Mouse (Mus musculus): ENCODE results near the gene Pafah1b2. TPM values are rescaled to one million over a fixed set of nuclear protein-coding genes. Genes with fewer than 3 reads are reported as not detected.

The Pafah1b2 gene
- polyA plus RNA-seq, 1 experiment from 2014 or later, result 182 TPM

DNA sequence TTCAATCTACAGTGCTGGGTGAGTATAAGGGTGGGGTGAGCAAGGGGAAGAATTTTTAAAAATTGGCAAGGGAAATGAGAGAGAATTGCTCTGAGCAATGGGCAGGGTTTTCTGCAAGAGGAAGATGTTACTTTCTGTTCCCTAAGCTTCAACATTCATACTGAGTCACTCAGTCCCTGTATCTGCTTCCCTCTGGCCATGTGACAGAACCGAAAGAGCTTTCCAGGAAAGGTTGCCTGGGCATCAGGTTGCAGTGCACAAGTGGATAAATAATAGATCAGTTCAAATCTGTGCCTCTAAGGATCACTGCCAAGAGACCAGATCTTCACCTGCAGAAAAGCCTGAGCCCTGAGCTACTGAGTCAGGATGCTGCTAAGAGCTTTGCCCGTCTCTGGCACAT, 50.6 kb downstream of the Pafah1b2 start:
- Histone ChIP-seq H3K9me3 (no peaks in the 10 kb centered on the region), H3K27me3 (no peaks in the 10 kb centered on the region), H3K4me3 (no peak overlapping the region), H3K4me1 (peaks cover 5% of the 10 kb centered on the region; the same call in 1 of the 2 replicates), H3K9ac (no peak overlapping the region), H3K36me3 (peaks cover 52% of the 10 kb centered on the region), H3K27ac (peak overlapping the region; percentile 35; the same call in 1 of the 2 replicates), H3K4me2 (no peak overlapping the region)
- 79% methylated on average over 2 of the region's 2 CpGs for WGBS
- no peak for ATAC-seq (ENCODE audit: insufficient number of reproducible peaks, low FRiP score, low TSS enrichment, low read depth)

DNA sequence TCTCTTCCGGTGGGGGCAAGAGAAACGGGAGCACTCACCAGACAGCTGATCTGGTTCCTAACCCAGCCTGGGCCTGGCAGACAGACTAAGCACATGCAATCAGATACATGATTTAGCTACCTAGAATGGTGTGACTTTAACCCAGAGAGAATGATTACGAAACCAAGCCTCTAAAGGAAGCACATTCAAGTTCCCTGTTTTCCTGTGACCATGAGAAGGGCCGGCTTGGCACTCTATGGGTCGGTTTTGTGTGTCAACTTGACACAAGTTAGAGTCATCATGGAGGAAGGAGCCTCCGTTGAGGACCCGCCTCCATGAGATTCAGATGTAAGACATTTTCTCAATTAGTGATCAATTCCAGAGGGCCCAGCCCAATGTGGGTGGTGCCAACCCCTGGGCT, 52.8 kb downstream of the Pafah1b2 start:
- peaks cover 16% of the 10 kb centered on the region for H3K4me1 ChIP-seq
- H3K9ac ChIP-seq, result no peak overlapping the region
- H3K36me3 ChIP-seq, result peaks cover 37% of the 10 kb centered on the region
- H3K4me2 ChIP-seq, result no peak overlapping the region
- no peak for ATAC-seq (ENCODE audit: insufficient number of reproducible peaks, low FRiP score, low TSS enrichment, low read depth)
- H3K9me3 ChIP-seq, result no peaks in the 10 kb centered on the region
- 82% methylated on average over 7 of the region's 7 CpGs for WGBS
- H3K4me3 ChIP-seq, result no peak overlapping the region
- 0 out of 2 replicates have a peak overlapping the region, but pooled peaks have one; percentile 0 for H3K27ac ChIP-seq
- no peaks in the 10 kb centered on the region for H3K27me3 ChIP-seq

DNA sequence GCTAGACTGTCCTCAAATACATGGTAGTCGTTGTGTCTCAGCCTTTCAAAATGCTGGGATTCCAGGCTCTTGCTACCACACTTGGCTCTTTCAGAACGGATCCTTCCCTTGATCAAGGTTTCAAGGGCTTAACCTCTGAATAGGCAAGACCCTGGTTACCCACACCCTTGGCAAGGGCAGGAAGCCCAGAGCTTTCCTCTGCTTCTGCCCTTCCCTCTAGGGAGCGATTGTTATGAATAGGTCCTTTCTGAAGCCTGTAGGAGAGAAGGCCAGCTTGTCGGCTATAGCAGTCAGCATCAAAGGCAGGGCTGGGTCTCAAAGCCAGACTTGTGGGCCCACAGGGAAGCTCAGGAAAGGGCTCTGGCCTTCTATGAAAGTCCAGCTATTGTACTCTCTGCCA, 53.6 kb downstream of the Pafah1b2 start:
- Histone ChIP-seq H3K36me3 (peaks cover 30% of the 10 kb centered on the region), H3K27ac (peak overlapping the region; percentile 68), H3K4me1 (peaks cover 22% of the 10 kb centered on the region), H3K27me3 (no peaks in the 10 kb centered on the region), H3K9ac (no peak overlapping the region), H3K4me3 (no peak overlapping the region), H3K4me2 (no peak overlapping the region), H3K9me3 (no peaks in the 10 kb centered on the region)
- ATAC-seq (ENCODE audit: insufficient number of reproducible peaks, low FRiP score, low TSS enrichment, low read depth), result no peak
- WGBS, result 52% methylated on average over 4 of the region's 4 CpGs

- Histone ChIP-seq H3K27me3 (no peaks in the 10 kb centered on the region), H3K4me1 (peaks cover 29% of the 10 kb centered on the region), H3K9me3 (no peaks in the 10 kb centered on the region), H3K27ac (peak overlapping the region; percentile 68), H3K9ac (no peak overlapping the region), H3K4me3 (no peak overlapping the region), H3K4me2 (no peak overlapping the region), H3K36me3 (peaks cover 22% of the 10 kb centered on the region)
- no peak for ATAC-seq (ENCODE audit: insufficient number of reproducible peaks, low FRiP score, low TSS enrichment, low read depth)
- WGBS, result 60% methylated on average over 7 of the region's 7 CpGs
These were observed 54.3 kb downstream of the Pafah1b2 start for GRCm38 (mm10) chr9:45958023-45958670.

GRCm38 (mm10) chr9:45955107-45955963, 57.2 kb downstream of the Pafah1b2 start, which contains the start of gene Sidt2:
Gene Sidt2, minus strand, starts transcription at chr9:45955258.
- Histone ChIP-seq H3K4me2 (peak within 1 kb of the TSS; percentile 77), H3K9me3 (no peaks in the 10 kb centered on the region), H3K4me3 (peak within 1 kb of the TSS; percentile 87), H3K36me3 (peaks cover 18% of the 10 kb centered on the region), H3K9ac (peak within 1 kb of the TSS; percentile 94), H3K4me1 (peaks cover 34% of the 10 kb centered on the region), H3K27ac (peak within 1 kb of the TSS; percentile 92), H3K27me3 (no peaks in the 10 kb centered on the region)
- peak; percentile 91 for ATAC-seq (ENCODE audit: insufficient number of reproducible peaks, low FRiP score, low TSS enrichment, low read depth)
- WGBS, result under 1% methylated on average over 48 of the region's 48 CpGs

- Histone ChIP-seq H3K4me2 (peak overlapping the region; percentile 77), H3K27ac (peak overlapping the region; percentile 92), H3K4me3 (peak overlapping the region; percentile 87), H3K9ac (peak overlapping the region; percentile 94), H3K9me3 (no peaks in the 10 kb centered on the region), H3K27me3 (no peaks in the 10 kb centered on the region), H3K36me3 (peaks cover 26% of the 10 kb centered on the region), H3K4me1 (peaks cover 34% of the 10 kb centered on the region)
- peak; percentile 20; the same call in 1 of the 2 replicates for ATAC-seq (ENCODE audit: insufficient number of reproducible peaks, low FRiP score, low TSS enrichment, low read depth)
- under 1% methylated on average over 63 of the region's 63 CpGs for WGBS
These were observed 58.0 kb downstream of the Pafah1b2 start for GRCm38 (mm10) chr9:45954294-45955106.

DNA sequence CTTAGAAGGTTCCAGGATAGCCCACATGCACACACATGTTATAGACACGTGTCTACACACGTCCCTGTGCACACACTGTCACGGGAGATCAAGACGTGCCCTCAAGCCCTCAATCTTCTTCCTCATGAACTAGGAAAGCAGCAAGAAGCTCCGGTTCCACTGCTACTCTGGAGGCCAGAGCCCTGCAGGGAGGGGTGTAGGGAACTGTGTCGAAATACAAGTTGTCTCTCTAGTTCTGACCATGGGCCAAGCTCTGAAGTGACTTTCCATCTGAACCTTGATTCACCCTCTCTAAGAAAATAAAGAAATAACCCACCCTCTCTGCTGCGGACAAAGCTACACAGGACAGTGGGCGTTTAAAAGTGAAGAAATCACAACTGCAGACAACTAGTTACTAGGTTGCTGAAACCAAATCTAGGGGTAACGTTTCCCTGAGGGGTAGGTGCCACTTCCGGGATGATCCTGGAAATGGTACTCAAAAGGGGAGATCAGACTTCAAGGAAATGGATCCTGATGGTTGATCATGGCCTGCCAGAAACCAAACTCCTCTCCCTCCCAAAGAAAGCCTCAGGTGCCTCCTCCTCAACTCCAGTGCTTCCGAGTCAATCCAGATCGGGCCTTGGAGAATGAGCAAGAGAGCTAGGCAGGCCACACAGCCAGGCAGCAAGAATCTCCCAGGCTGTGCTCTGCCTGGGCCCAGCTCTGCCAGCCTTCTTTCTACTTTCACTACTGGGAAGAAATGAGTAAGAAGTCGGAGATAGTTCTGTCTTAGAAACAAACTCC, 58.8 kb downstream of the Pafah1b2 start:
- H3K9ac ChIP-seq, result peak overlapping the region; percentile 94
- no peaks in the 10 kb centered on the region for H3K27me3 ChIP-seq
- 48% methylated on average over 13 of the region's 13 CpGs for WGBS
- no peak for ATAC-seq (ENCODE audit: insufficient number of reproducible peaks, low FRiP score, low TSS enrichment, low read depth)
- H3K9me3 ChIP-seq, result no peaks in the 10 kb centered on the region
- H3K36me3 ChIP-seq, result peaks cover 33% of the 10 kb centered on the region
- peak overlapping the region; percentile 77 for H3K4me2 ChIP-seq
- peaks cover 32% of the 10 kb centered on the region for H3K4me1 ChIP-seq
- peak overlapping the region; percentile 92 for H3K27ac ChIP-seq
- peak overlapping the region; percentile 87 for H3K4me3 ChIP-seq

DNA sequence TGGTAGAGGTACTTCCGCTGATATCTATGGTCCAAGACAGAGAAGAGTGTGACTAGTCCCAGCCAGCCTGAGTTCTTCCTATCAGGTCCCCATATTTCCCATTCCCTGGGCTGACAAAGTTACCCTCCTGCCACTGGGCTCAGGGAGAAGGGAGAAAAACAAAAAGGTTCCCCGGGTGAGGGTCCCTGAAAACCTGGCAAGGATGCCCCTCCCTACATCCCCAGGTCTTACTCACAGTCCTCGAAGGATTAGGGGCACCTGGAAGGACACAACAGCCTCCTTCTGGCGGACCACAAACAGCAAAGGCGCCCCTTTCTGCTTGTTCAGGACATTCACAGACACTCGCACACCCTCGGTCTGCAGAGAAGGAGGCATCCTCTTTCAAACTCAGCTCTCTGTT, 59.6 kb downstream of the Pafah1b2 start:
- Histone ChIP-seq H3K36me3 (peaks cover 41% of the 10 kb centered on the region), H3K4me1 (peaks cover 29% of the 10 kb centered on the region), H3K4me2 (peak overlapping the region; percentile 77; the same call in 1 of the 2 replicates), H3K9me3 (no peaks in the 10 kb centered on the region), H3K4me3 (peak overlapping the region; percentile 87; the same call in 1 of the 2 replicates), H3K27me3 (no peaks in the 10 kb centered on the region), H3K9ac (0 out of 2 replicates have a peak overlapping the region, but pooled peaks have one; percentile 14), H3K27ac (no peak overlapping the region)
- ATAC-seq (ENCODE audit: insufficient number of reproducible peaks, low FRiP score, low TSS enrichment, low read depth), result no peak
- WGBS, result 82% methylated on average over 7 of the region's 7 CpGs

DNA sequence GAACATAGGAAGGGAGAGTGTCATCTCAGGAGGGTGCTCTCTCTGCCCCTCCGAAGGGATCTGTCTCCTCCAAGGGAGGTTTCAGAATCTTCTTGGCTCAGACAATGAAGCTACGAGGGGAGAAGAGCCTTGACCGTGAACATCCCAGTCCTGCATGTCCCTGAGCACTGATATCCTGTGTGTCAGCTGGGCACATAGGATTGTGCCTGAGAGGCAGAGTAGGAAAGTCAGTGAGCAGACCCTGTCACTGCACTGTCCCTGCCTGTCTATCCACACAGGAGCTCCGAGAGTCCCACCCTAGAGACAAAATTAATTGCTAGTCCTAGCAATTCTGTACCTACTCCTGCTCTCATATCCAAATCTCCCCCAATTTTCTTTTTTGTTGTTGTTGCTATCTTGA, 60.4 kb downstream of the Pafah1b2 start:
- no peaks in the 10 kb centered on the region for H3K27me3 ChIP-seq
- H3K4me2 ChIP-seq, result no peak overlapping the region
- H3K36me3 ChIP-seq, result peaks cover 48% of the 10 kb centered on the region
- H3K4me1 ChIP-seq, result peaks cover 29% of the 10 kb centered on the region
- 89% methylated on average over 4 of the region's 4 CpGs for WGBS
- no peak overlapping the region for H3K4me3 ChIP-seq
- ATAC-seq (ENCODE audit: insufficient number of reproducible peaks, low FRiP score, low TSS enrichment, low read depth), result no peak
- no peaks in the 10 kb centered on the region for H3K9me3 ChIP-seq
- H3K27ac ChIP-seq, result no peak overlapping the region
- H3K9ac ChIP-seq, result no peak overlapping the region

GRCm38 (mm10) chr9:45946872-45947183, 65.7 kb downstream of the Pafah1b2 start:
- Histone ChIP-seq H3K36me3 (peaks cover 94% of the 10 kb centered on the region), H3K27me3 (no peaks in the 10 kb centered on the region), H3K27ac (no peak overlapping the region), H3K4me3 (no peak overlapping the region), H3K9ac (no peak overlapping the region), H3K4me2 (no peak overlapping the region), H3K9me3 (no peaks in the 10 kb centered on the region), H3K4me1 (no peaks in the 10 kb centered on the region)
- no peak for ATAC-seq (ENCODE audit: insufficient number of reproducible peaks, low FRiP score, low TSS enrichment, low read depth)
- WGBS, result 74% methylated on average over 10 of the region's 10 CpGs
